Mouse (Mus musculus) thymus, adult 2 months (tissue): ENCODE results near the gene 2200002D01Rik. TPM values are rescaled to one million over a fixed set of nuclear protein-coding genes. Genes with fewer than 3 reads are reported as not detected.

ENCODE experiments used
- DNase-seq: peaks from one replicate; pipeline ENCODE4 v3.0.0; 2021
- H3K27ac ChIP-seq: fragments of 200-500 bp; 2 replicates; pipeline ENCODE4 v1.5.1; 2012; ENCODE audit warnings: low read length, control low read depth; ENCODE audit not compliant: control insufficient read depth, insufficient read depth
- H3K27me3 ChIP-seq: fragments of 200-500 bp; 2 replicates; pipeline ENCODE4 v1.6.1; 2012; ENCODE audit warnings: mild to moderate bottlenecking, low read length, moderate library complexity, mixed read lengths; ENCODE audit not compliant: control insufficient read depth, insufficient read depth
- H3K36me3 ChIP-seq: fragments of 200-500 bp; 2 replicates; pipeline ENCODE4 v1.6.1; 2012; ENCODE audit warnings: mild to moderate bottlenecking, low read length, moderate library complexity; ENCODE audit not compliant: control insufficient read depth, insufficient read depth
- H3K4me1 ChIP-seq: fragments of 200-500 bp; replicated peaks from 2 replicates; pipeline ENCODE4 v1.6.1; 2012; ENCODE audit warnings: low read length; ENCODE audit not compliant: control insufficient read depth, insufficient read depth
- H3K4me3 ChIP-seq: fragments of 200-500 bp; 2 replicates; pipeline ENCODE4 v1.5.1; 2012; ENCODE audit warnings: mild to moderate bottlenecking, low read length, control low read depth, moderate library complexity; ENCODE audit not compliant: control insufficient read depth, insufficient read depth
- CTCF ChIP-seq: fragments of 200-500 bp; IDR thresholded peaks from 2 replicates; pipeline ENCODE4 v1.5.1; 2012; ENCODE audit warnings: mild to moderate bottlenecking, control low read depth, low read length, moderate library complexity, borderline replicate concordance; ENCODE audit not compliant: control insufficient read depth, poor library complexity, insufficient read depth; ENCODE audit errors: extremely low read depth
- POLR2A ChIP-seq: fragments of 200-500 bp; IDR thresholded peaks from 2 replicates; pipeline ENCODE4 v1.6.1; 2012; ENCODE audit warnings: mild to moderate bottlenecking, low read length, control low read depth, moderate library complexity; ENCODE audit not compliant: control insufficient read depth, poor library complexity, insufficient read depth; ENCODE audit errors: extremely low read depth
- WGBS: fragments of 180-500 bp; shearing (Covaris S2); methylation state at CpG from one replicate; pipeline ENCODE4 v1.1.7; 2018; 5-methylcytosine and 5-hydroxymethylcytosine counted together
- polyA plus RNA-seq: library from polyadenylated mRNA; depleted of rRNA; stranded (reverse); fragments of >200 nt; gene quantifications from 2 replicates; pipeline ENCODE4 v1.2.3, GENCODE M21; 2012

2200002D01Rik gene
- polyA plus RNA-seq, 1 experiment = 3.6 TPM

DNA sequence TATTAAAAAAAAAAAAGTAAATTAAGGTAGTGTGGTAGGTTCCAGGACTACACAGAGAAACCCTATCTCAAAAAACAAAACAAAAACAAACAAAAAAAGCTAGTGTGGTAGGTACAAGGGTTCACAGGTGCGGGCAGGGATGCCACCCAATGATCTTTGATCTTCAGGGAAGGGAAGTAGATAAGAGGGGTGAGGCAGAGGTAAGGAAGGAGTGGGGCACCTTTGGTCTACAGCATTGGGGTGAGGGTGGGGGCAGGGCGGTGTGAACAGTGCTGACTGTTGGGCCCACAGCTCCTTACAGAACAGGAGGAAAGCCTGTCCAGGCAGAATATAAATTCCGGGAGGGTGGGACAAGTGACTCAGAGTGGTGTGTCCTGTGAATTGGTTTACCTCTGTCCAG, 2.9 kb upstream of the 2200002D01Rik start:
- peak overlapping the region; percentile 28; the same call in 1 of the 2 replicates for H3K27ac ChIP-seq
- 25% methylated on average over 3 of the region's 3 CpGs for WGBS
- DNase-seq = peak; percentile 63

DNA sequence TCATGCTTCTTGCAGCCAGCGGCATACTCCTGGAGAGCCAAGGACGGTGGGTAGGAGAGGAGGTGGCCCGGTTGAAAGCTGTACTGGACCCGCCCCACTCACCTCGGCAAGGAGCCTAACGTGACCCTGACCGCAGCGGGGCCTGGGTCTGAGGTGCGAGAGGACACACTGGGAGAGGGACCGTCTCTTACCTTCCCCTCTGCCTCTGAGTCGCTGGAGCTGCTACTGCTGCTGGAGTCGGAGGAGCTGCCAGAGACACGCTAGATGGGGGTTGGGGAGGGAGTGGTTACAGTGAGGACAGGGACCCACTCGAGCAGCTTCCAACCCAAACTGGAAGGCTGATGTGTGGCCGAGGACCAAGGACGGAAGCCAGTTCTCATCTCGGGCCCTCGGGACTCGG, 560 bp downstream of the 2200002D01Rik start:
- TF ChIP-seq POLR2A (no peak), CTCF (no peak)
- H3K36me3 ChIP-seq = no peaks in the 10 kb centered on the region
- WGBS = 57% methylated on average over 19 of the region's 19 CpGs
- H3K4me1 ChIP-seq = peaks cover 37% of the 10 kb centered on the region
- peak; percentile 28 for DNase-seq
- peak overlapping the region; percentile 46 for H3K4me3 ChIP-seq
- H3K27me3 ChIP-seq = no peaks in the 10 kb centered on the region
- no peak overlapping the region for H3K27ac ChIP-seq

More for the DNA sequence above, 2.9 kb upstream of the 2200002D01Rik start:
- peaks cover 46% of the 10 kb centered on the region for H3K4me1 ChIP-seq
- TF ChIP-seq CTCF (no peak), POLR2A (no peak)
- no peak overlapping the region for H3K4me3 ChIP-seq
- no peaks in the 10 kb centered on the region for H3K27me3 ChIP-seq
- H3K36me3 ChIP-seq = peaks cover 13% of the 10 kb centered on the region

DNA sequence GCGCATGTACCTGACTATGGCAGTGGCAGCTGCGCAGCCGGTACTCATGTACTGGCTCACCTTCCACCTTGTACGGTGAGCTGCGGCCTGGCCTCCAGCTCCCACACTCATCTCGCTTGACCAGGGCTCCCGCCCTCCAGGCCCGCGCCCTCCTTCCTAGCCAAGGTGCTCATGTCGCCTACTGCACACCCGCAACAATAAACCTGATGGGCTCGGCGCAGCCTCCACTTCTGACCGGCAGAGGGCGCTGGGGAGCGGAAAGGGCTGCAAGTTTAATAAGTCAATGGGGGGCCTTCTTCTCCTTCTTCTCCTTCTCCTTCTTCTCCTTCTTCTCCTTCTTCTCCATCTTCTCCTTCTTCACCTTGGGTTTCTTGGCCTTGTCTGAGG, 959 bp downstream of the 2200002D01Rik start:
- H3K27me3 ChIP-seq = no peaks in the 10 kb centered on the region
- WGBS = 35% methylated on average over 16 of the region's 16 CpGs
- TF ChIP-seq CTCF (peak; percentile 90), POLR2A (no peak)
- H3K27ac ChIP-seq = no peak overlapping the region
- H3K36me3 ChIP-seq = no peaks in the 10 kb centered on the region
- H3K4me3 ChIP-seq = peak overlapping the region; percentile 46
- peaks cover 36% of the 10 kb centered on the region for H3K4me1 ChIP-seq
- peak; percentile 90 for DNase-seq

DNA sequence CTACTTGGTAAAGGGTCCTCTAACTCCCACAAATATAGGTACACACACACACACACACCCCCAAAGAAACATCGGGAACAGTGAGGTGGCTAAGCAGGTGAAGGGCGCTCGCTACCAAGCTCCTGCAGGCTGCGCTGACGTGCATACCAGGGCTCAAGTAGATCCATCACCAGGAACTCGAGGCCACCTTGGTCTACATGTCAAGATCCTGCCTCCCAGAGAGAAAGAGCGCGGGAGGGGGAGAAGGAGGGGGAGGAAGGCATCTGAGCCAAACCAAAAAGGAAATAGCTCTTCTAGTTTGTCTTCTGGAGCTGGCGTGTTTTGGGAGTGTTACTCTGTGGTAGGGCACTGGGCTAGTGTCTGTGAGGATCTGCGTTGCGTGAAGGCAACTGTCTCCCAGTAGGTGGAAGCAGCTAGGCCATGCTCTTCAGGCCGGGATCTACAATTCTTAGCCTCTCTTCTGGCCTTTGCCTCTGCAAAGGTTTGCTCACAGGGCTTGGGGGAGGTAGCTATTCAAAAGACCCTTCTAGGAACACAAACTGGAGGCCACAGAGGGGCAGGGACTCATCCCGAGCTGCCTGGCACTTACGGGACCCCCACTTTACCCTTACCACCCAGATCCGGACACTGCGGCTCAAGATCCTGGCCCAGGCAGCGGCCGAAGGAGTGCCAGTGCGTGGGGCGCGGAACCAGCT, 1.5 kb downstream of the 2200002D01Rik start:
- DNase-seq = no peak
- Histone ChIP-seq H3K4me1 (peaks cover 30% of the 10 kb centered on the region), H3K4me3 (no peak overlapping the region), H3K27ac (no peak overlapping the region), H3K27me3 (no peaks in the 10 kb centered on the region), H3K36me3 (no peaks in the 10 kb centered on the region)
- TF ChIP-seq CTCF (no peak), POLR2A (no peak)
- WGBS = 94% methylated on average over 21 of the region's 21 CpGs

DNA sequence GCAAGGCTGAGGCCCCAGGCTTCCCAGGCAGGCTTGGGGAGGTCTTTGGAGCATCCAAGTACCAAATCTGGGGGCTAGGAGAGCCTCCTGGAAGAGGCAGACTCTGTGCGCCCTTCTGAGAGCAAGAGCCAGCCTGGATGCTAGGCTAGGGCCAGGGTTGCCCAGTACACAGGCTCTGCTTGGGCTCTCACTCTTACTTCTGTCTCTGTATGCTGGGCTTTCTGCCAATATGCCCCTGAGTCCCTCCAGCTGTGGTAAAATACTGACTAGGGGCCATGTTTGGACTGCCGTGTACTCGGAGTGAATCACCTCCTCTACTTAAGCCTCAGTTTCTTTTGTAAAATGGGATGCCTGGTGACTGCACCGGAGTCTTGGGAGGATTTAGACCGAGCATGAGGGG, 2.3 kb downstream of the 2200002D01Rik start:
- H3K36me3 ChIP-seq = no peaks in the 10 kb centered on the region
- TF ChIP-seq POLR2A = no peak
- WGBS = 94% methylated on average over 5 of the region's 5 CpGs
- H3K4me1 ChIP-seq = peaks cover 23% of the 10 kb centered on the region
- no peak overlapping the region for H3K4me3 ChIP-seq
- H3K27me3 ChIP-seq = no peaks in the 10 kb centered on the region
- no peak overlapping the region for H3K27ac ChIP-seq
- DNase-seq = no peak

DNA sequence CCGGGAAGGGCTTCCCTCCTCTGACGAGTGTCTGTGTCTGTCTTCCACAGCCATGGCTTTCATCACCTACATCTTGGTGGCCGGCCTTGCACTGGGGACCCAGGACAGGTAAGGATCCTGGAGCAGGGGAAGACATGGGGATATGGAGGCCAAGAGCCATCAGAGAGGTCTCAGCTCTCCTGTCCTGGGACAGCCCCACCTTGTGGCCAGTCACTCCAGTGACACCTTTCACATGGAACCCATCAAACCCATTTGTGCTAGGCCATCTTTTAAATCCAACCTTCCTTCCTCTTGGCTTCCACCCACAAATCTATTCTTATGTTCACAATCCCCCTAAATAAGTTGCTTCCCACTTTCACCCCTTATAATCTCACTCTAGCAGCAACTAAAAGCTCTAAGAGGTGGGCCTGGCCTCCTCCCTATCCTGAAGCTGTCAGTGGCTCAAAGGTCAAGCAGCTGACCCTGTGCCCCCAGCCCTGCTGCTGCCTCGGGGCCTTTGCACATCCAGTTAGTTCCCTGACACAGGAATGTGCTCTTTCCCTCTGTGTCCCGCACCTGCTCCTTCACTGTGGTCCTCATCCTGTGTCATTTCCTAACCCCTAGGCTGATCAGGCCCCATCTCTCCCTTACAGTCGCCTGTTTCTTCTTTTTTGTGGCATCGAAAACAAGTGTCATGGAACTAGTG, 3.4 kb downstream of the 2200002D01Rik start:
- Histone ChIP-seq H3K27me3 (no peaks in the 10 kb centered on the region), H3K36me3 (no peaks in the 10 kb centered on the region), H3K27ac (no peak overlapping the region), H3K4me1 (peaks cover 17% of the 10 kb centered on the region), H3K4me3 (no peak overlapping the region)
- 90% methylated on average over 7 of the region's 7 CpGs for WGBS
- peak; percentile 44 for DNase-seq
- TF ChIP-seq POLR2A = no peak
- TF ChIP-seq CTCF = peak; percentile 31; the same call in 1 of the 2 replicates
